Mouse (Mus musculus): ENCODE data around the gene Sirpb1c. TPM values are rescaled to one million over a fixed set of nuclear protein-coding genes. Genes with fewer than 3 reads are reported as not detected.
"Not testable (repeated sequence)": the region's sequence is repeated elsewhere in the genome, so short reads cannot be mapped to it uniquely, and the experiment has no call there.

The Sirpb1c gene
- not detected for total RNA-seq (2021)

DNA sequence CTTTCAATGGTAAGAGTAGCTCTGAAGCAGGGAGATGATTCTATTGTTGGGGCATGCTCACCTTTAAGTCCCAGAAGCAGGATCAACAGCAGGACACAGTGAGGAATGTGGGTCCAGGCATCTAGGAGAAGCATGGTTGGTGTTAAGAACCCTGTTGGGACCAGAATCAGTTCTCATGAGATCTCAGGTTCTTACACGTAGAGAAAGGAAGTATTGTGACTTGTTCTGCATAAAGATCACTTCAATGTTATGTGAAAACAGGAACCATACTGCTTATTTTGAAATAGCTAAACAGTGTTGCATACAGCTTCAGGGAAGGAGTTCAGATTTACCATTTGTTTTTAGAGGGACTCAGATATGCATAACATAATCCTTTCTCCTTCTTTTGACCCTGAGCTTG lies at the start of gene Sirpb1c:
TSS of gene Sirpb1c (minus strand) at position 249 of the 400 bp plus-strand sequence.
- intact Hi-C loops (cut with DNase I): loop anchor here (5.0 kb wide), 2 partner anchors 431 to 516 kb away; partner anchors contain the start of gene Gm9733
- not testable (repeated sequence) for DNase-seq (ENCODE audit: low spot score in 2 of 2)

DNA sequence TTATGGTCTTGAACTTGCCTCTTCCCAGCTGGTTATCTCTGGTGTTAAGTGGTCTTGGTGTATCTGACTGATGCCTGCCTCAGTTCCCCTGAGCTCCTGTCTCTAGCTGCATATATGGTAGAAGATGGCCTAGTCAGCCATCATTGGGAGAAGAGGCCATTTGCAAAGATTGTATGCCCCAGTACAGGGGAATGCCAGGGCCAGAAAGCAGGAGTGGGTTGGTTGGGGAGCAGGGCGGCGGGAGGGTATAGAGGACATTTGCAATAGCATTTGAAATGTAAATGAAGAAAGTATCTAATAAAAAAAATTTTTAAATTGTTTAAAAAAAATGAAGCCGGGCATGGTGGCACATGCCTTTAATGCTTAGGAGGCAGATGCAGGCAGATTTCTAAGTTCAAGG lies 38.1 kb upstream of the Sirpb1c start:
- intact Hi-C loops (cut with DNase I): loop anchor here (10.0 kb wide), 1 partner anchor 552 kb away; the partner anchor contains the start of gene Gm9733
- no peak for DNase-seq (ENCODE audit: low spot score in 2 of 2)

DNA sequence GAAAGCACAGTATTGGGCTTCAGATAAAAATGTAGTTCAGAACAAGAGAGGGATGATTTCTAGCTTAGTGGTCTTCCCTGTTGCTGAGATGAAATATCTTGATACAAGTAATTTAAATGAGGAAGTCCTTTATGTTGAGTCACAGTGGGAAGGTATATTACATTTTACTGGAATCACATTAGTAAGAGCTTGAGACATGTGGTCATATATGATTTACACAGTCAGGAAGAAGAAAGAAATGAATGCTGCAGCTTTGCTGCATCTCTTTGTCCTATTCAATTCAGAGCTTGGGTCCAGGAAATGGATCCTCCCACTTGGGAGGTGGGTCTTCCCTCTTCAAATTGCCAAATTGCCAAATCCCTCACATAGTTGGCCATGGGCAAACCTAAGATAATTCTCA lies 7.4 kb upstream of the Sirpb1c start:
- DNase-seq (ENCODE audit: low spot score in 2 of 2); intact Hi-C loops (cut with DNase I): not testable (repeated sequence)

DNA sequence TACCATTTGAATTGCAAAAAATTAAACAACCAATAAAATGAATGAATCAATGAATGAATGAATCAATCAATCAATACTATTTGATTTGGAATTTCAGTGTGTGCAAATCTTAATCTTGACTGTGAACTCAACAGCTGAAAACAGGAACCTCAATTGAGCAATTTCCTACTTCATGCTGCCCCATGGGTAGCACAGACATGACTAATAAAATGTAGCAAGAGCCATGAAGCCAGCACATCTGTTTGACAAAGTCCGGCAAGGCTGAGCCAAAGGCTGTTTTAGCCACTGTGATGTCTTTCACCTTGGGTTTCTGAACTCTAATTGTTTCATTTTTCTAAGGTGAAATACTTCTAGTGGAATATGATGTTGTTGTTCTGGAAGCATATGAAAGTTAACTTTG lies 1.6 kb upstream of the Sirpb1c start:
- DNase-seq (ENCODE audit: low spot score in 2 of 2): no peak
- intact Hi-C loops (cut with DNase I): loop anchor here (5.0 kb wide), 2 partner anchors 433 to 518 kb away; partner anchors contain the start of gene Gm9733

GRCm38 (mm10) chr3:15847332-15848047 lies 838 bp downstream of the Sirpb1c start:
- intact Hi-C loops (cut with DNase I): loop anchor here (2.0 to 5.0 kb wide), 3 partner anchors 269 to 515 kb away; partner anchors contain the start of gene Gm9733
- DNase-seq (ENCODE audit: low spot score in 2 of 2): no peak

GRCm38 (mm10) chr3:15773642-15774041 lies 74.7 kb downstream of the Sirpb1c start:
- intact Hi-C loops (cut with DNase I); DNase-seq (ENCODE audit: low spot score in 2 of 2): not testable (repeated sequence)

Other genes starting within 250 kb of the Sirpb1c start
- not detected for gene Gm5150, start 157.9 kb upstream of the Sirpb1c start, total RNA-seq (2021)